Mouse (Mus musculus) ES-E14 (cell line): ENCODE results near the gene H2-DMb1.

Experiments used
- HCFC1 ChIP-seq: IDR thresholded peaks from 2 replicates; pipeline ENCODE4 v1.6.1; 2012; ENCODE audit warnings: low read length, inconsistent platforms, borderline replicate concordance; ENCODE audit not compliant: insufficient read depth
- ZC3H11A ChIP-seq: IDR thresholded peaks from 2 replicates; pipeline ENCODE4 v1.6.1; 2012; ENCODE audit warnings: low read depth, mild to moderate bottlenecking, inconsistent platforms, low read length, borderline replicate concordance

DNA sequence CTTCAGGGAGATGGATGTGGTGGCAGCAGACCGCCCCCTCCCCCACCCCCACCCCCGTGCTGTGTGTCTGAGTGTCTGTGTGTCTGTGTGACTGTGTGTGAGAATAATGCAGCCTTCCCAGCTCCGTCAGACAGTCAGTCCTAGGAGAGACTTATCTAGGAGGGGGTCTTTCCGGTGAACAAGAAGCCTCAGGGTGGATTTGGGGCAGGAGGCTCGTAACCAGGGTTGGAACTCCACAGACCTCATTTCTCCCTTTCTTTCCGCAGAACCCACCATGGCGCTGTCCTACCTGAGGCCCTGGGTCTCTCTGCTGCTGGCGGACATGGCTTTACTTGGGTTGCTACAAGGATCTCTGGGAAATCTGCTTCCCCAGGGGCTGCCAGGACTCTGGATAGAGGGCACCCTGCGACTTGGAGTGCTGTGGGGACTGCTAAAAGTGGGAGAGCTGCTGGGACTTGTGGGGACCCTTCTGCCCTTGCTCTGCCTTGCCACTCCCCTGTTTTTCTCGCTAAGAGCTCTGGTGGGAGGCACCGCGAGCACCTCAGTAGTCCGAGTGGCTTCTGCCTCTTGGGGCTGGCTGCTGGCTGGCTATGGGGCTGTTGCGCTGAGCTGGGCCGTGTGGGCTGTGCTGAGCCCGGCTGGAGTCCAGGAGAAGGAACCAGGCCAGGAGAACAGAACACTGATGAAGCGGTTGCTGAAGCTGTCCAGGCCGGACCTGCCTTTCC, 52.3 kb downstream of the H2-DMb1 start:
- no peak for TF ChIP-seq HCFC1
- no peak for TF ChIP-seq ZC3H11A
